Mouse (Mus musculus) gastrocnemius, postnatal 25 days (tissue): Measurements from ENCODE around the gene Maats1. TPM values are rescaled to one million over a fixed set of nuclear protein-coding genes. Genes with fewer than 3 reads are reported as not detected.

Experiments used
- DNase-seq: peaks from one replicate; pipeline ENCODE4 v3.0.0; 2022
- long read RNA-seq, 2 experiments: library from polyadenylated mRNA; stranded (forward); transcript quantifications; one replicate each; pipeline ENCODE4 v2.0.0; 2021
- total RNA-seq, 2 experiments: library from RNA; stranded (reverse); gene quantifications; 1 replicate in 1 of 2; 2 replicates in 1 of 2; pipeline ENCODE4 v1.2.3; 2021

Gene Maats1
- total RNA-seq = not detected
- long read RNA-seq, experiment 1 = 0 reads
- long read RNA-seq, experiment 2 = 0 reads

DNA sequence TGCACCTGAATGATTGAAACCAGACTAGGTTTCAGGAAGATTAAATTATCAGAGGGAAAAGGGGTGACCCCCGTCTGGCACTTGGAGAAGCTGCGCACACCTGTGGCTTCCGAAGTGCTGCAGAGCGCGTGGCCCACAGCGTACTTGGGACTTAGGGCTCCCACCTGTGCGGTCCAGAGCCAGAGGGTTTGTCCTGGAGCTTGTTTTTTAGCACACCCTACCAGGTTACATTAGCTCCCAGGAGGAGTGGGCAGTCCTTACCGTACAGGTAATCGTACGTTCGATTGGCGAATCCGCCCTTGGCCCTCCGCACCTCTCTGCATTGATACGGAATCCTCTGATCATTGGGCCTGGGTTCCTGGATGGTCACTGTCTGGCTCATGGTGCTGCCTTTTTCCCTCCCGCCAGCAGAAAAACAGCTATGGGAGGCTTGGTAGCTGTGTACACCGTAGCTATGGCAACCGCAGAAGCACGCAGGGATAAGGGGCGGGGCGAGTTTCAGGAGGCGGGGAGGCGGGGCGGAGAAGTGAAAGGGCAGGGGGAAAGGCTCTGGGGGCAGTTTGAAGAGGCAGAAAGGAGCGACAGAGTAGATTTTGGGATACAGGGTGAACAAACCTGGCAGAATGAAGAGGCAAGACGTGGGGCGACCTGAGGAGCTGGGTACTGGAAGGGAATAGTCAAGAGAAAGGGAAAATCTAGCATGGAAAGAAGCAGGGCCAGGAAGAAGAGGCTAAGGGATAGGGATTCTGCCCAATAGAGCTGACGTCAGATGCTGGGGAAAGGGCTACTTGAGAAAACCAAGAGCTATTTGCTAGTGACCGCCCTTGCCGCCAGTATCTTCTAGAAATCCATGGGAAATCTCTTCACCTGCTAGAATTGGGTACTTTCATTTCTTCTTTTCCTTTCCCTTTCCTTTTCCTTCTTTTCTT, at the start of gene Maats1:
Maats1 (minus strand) TSS at position 748 of the 929 bp plus-strand sequence.
- peak; percentile 59 for DNase-seq

DNA sequence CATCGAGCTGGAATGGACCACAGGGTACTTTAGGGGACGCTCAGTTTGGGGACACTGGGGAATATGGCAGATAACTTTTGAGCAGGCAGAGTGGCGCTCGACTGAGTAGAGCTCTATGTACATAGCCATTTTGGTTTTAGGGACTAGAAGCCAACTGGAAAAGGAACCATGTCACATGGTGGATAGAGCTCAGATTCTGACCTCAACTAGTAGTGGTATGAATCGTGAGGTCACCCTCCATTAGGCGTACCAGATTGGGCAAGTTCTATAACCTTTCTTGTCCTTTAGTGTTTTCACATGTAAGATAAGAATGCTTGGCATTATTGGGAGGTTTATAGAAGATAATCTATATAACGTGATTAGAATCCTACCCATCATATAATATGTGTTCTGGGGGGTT, 48.4 kb upstream of the Maats1 start:
- DNase-seq = no peak

DNA sequence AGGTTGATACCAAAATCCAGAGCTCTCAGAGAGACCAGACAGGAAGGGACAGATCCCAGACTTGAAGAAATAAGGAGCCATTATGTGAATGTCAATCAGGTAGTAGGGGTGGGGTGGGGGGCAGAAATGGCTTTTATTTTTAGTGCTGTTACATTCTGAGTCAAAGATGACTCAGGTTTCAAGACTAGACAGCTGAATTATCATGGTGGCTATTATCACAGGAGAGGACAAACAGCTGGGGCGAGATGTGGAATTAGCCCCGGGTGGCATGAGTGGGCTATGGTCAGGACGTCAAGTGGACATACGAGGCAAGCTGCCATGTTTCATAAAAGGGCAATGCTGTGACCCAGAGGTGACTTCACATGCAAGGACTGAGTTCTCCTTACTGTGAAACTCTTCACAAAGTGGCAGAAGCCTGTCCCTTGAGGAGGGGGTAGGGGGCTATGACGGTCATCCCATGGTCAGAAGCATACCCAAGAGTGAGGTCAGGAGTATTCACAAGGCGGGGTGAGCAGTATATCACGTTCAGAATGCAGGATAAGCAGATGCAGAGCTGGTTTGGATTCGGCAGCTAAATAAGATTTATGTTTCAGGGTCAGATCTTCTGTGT, 47.4 kb upstream of the Maats1 start:
- DNase-seq = no peak

DNA sequence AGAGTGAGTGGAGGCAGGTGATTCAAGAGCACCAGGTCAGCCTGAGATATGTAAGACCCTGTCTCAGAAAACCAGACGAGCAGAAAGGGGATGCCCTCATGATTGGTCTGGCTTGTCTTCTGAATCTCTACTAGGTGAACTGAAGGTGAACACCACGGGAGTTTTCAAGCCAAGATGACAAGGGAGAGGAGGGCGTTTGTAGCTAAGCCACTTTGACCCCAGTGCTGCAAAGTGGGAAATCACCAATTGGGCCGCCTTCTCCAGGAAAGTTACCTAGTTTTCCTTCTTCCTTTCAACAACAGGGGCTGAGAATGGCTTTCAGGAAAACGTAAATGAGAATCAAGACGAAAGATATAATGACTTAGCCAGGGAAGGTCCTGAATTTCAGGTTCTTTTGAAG, 46.8 kb upstream of the Maats1 start:
- no peak for DNase-seq

- DNase-seq = no peak
Measured at GRCm38 (mm10) chr16:38387389-38387788, 45.4 kb upstream of the Maats1 start.

- DNase-seq = no peak
Measured at GRCm38 (mm10) chr16:38385700-38386099, 43.8 kb upstream of the Maats1 start.

DNA sequence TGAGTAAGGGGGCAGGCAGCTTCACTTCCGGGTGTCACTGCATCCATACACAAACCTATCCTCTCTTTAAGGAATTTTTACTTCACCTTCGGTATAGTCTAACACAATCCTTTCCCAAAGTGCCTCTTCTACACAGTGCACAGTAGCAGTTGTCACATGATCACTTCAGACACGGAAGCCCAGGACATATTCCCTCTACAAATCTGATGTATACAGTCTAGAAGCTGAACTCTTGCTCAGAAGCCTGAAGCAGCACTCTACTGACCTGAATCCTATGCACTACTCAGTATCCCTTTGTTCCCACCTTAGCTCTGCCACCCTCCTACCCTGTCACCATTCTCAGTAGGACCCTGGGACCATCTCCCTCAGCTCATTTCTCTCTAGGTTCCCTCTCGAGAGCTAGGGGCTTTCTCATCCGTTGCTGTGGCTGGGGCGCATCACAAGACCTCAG, 43.3 kb upstream of the Maats1 start:
- no peak for DNase-seq

GRCm38 (mm10) chr16:38383683-38384082, 41.7 kb upstream of the Maats1 start:
- no peak for DNase-seq

- no peak for DNase-seq
Measured at GRCm38 (mm10) chr16:38379926-38380325, 38.0 kb upstream of the Maats1 start.

DNA sequence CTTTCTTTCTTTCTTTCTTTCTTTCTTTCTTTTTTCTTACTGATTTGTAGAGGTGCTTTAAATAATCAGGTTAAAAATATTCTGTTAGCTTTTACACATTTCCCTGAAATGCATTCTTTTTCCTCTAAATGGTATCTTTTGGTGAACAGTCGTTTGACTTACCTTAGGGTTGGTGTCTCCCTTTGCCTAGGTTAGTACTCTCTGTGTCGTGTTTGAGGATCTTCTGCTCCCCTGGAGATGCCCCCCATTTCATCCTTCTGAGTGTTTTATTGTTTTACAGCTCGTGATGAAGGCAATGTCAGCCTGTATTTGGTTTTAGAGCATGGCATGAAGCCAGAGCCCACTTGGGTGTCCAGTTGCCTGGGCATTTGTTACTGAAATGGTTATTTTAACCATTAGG, 37.5 kb upstream of the Maats1 start:
- no peak for DNase-seq

- no peak for DNase-seq
Measured at GRCm38 (mm10) chr16:38379088-38379487, 37.1 kb upstream of the Maats1 start.

DNA sequence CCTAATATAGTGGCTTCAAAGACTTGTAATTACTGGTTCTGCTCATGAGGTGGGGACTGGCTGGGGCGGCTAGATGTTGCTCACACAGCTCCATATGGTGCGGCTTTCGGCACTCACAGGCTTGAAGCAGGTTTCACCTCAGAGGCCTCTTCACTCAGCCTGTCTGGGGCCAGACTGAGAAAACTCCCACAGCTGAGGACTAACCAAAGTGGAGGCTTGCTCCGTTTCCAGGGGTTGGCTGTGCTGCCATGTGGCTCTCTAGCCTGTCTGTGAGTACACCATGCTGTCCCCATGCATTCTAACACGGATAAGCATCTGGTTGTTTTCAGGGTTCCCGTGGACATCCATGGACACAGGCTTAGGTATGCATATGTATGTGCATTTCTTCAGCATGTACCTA, 36.6 kb upstream of the Maats1 start:
- no peak for DNase-seq

GRCm38 (mm10) chr16:38377546-38377945, 35.6 kb upstream of the Maats1 start:
- DNase-seq = peak; percentile 58

DNA sequence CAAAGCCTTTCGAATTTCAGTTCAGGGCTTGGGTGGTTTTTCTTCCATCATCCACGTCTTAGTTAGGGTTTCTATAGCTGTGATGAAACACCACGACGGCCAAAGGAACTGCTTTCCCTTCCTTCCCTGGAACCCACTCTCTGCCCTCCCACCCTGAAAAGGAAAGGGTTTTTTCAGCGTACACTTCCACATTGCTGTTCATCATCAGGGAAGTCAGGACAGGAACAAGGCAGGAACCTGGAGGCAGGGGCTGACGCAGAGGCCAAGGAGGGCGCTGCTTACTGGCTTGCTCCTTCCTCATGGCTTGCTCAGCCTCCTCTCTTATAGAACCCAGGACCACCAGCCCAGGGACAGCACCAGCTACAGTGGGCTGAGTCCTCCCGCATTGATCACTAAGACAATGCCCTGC, 34.9 kb upstream of the Maats1 start:
- no peak for DNase-seq

DNA sequence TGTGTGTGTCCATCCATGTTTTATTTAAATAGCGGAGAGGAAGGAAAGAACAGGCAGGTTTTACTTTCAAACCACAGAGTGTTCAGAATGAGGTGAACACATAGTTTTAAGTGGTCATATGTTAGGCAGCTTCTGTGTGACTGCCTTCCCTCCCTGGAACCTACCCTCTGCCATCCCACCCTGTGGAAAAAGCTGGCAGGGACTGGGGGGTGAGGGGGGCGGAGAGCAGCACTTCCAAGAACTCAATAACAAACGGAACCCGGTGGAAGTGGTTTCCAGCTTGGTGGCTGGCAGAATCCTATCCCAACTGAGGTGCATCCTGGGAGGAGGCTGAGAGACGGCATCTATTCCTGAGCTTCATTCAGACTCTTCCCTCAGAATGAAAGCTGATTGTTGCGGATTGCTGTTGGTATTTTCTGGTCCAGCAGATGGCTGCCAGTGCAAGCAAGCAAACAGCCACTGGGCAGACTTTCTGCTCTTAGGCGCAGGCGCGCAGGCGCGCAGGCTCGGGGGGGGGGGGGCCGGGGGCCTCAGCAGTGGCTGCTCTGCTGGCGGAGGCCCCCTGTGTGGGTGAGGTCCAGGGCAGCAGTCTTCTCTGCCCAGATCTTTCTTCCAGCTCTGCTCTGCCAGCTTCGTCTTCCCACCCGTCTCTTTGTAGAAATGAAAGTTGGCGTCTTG, 34.4 kb upstream of the Maats1 start:
- peak; percentile 63 for DNase-seq

DNA sequence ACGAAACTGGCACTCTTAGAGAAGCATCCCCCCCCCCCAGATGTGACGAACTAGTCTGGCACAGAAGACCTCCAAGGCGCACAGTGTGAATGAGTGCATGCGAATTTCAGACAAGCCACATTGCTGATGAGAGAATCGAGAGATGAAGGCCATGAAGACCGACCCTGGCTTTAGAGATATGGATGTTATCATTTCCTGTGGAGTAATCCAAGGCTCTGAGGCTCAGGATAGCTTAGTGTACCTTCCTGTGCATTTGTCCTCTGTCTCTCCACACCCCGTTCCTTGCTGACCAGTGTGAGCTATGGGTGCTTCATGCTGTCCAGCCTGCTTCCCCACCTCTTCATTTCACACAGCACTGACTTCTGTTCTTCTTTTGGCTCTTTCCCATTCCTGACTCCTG, 33.2 kb upstream of the Maats1 start:
- DNase-seq = no peak

- no peak for DNase-seq
Measured at GRCm38 (mm10) chr16:38374379-38375140, 32.6 kb upstream of the Maats1 start.

- no peak for DNase-seq
Measured at GRCm38 (mm10) chr16:38373941-38374340, 32.0 kb upstream of the Maats1 start.

DNA sequence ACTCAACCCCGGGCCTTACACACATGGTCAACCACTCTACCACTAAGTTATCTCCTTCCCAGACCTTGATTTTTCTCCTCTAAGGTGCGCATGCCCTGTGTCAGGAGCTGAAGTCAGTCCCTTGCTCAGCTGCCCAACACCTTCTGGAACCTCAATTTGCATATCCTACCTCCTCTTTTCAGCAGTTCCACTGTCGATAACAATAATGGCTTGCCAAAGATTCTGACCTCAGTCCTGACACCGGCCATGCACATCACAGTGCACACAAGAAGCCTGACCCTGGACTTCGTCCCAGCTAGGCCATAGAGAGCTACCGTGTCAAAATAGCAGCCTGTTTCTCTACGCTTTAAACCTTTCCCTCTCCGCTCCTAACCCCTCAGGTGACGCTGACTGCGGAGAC, 31.5 kb upstream of the Maats1 start:
- DNase-seq = no peak

- no peak for DNase-seq
Measured at GRCm38 (mm10) chr16:38372876-38373275, 30.9 kb upstream of the Maats1 start.

DNA sequence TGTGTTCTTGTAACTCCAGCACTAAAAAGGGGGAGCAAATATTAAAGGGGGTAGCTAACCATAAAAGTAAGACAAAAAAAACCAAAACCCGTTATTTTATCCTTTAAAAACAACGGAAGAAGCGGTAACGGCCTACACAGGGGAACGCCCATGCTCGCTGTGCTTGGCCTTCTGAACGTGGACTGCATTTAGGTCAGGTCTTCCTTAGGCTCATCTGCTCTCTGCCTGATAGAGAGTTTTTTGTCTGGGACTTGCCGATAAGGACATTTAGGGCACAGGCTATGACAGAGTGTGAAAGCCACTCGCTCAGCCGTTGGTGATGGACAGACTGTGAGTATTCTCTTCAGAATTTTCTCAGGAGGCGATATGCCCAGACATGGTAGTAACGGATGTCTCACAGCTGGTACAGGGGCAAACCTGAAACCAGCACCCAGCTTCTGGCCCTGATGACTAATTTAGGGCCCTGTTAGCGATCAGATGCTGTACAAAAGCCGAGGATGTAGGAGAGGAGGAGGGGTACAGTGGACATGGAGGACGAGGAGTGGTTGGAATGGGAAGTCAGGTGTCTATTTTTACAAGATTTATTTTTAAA, 29.9 kb upstream of the Maats1 start:
- DNase-seq = no peak
